Mouse (Mus musculus) right cerebral cortex, adult 2 months (tissue): ENCODE measurements around the gene Cox4i2.

Experiments
- DNase-seq, 2 experiments: peaks; one replicate each; pipeline ENCODE4 v3.0.0; 2021 to 2022; ENCODE audit warnings: low spot score in 2 of 2

Gene Cox4i2

GRCm38 (mm10) chr2:152799954-152800761 is 46.2 kb downstream of the Cox4i2 start:
- DNase-seq: no peak

GRCm38 (mm10) chr2:152800762-152801113 is 46.8 kb downstream of the Cox4i2 start:
- no peak for DNase-seq

- DNase-seq: no peak
These were observed 48.3 kb downstream of the Cox4i2 start for GRCm38 (mm10) chr2:152802303-152802702.

GRCm38 (mm10) chr2:152803081-152803480 is 49.1 kb downstream of the Cox4i2 start:
- no peak for DNase-seq

GRCm38 (mm10) chr2:152804408-152805110 is 50.6 kb downstream of the Cox4i2 start:
- DNase-seq: no peak

GRCm38 (mm10) chr2:152805111-152805490 is 51.1 kb downstream of the Cox4i2 start:
- no peak for DNase-seq

- no peak for DNase-seq
These were observed 52.1 kb downstream of the Cox4i2 start for GRCm38 (mm10) chr2:152806037-152806436.

GRCm38 (mm10) chr2:152808178-152808577 is 54.2 kb downstream of the Cox4i2 start:
- no peak for DNase-seq

- no peak for DNase-seq
These were observed 56.4 kb downstream of the Cox4i2 start for GRCm38 (mm10) chr2:152810158-152810941.

GRCm38 (mm10) chr2:152811336-152812165 is 57.6 kb downstream of the Cox4i2 start:
- no peak for DNase-seq

GRCm38 (mm10) chr2:152813232-152813631 is 59.3 kb downstream of the Cox4i2 start:
- DNase-seq: no peak

GRCm38 (mm10) chr2:152814213-152814874 is 60.4 kb downstream of the Cox4i2 start:
- no peak for DNase-seq
